Mouse (Mus musculus): ENCODE results near the gene Adgrg7.

Gene Adgrg7

DNA sequence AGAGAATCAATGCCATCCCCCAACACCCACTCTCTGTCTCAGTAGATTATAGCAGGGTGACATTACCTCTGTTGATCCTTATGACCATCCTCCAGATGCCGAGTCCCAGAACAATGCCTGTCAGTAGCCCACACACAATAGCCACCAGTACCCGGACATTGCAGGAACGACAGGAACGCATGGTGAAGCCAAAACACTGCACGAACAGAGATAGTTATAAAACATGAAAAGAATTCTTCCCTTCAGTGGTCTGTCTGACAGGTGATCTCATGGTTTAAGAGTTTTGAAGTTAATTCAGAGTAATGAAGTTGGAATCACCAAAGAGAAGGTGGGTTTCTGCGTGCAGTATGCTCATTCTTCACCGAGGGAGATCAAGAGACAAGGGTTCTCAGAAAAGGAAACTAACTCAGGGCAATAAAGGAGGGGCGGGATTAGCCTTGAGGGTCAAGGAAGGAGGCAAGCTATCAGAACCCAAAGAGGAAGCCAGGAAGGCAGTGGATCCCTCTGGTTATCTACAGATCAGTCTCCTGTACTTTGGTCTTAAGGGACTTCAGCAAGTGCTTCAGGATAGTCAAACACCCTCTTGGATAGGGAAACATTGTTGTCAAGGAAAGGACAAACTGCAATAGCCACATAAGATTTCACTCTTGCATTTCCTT, at the start of gene Adgrg7:
Adgrg7 (minus strand) TSS at position 375 of the 659 bp plus-strand sequence.
- no peak for DNase-seq (ENCODE audit: low spot score)

DNA sequence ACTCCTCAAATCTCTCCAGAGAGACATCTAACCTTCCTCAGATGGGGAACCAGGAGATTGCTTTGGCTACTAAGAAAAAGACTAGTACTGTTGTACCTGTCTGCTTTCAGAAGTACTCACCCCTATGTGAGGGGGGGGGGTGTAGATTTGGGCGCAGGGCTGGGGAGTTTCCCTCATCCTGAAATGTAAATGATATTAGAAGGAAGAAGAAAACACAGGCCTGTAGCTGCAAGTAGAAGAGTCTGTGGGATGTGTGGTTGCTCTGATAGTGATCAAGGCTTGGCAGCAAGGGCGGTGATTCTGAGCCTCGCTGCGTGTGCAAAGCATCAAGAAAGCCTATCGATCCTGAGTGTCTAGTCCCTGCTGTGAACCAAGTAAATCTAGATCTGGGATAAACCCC, 47.3 kb upstream of the Adgrg7 start:
- DNase-seq (ENCODE audit: low spot score), result no peak

DNA sequence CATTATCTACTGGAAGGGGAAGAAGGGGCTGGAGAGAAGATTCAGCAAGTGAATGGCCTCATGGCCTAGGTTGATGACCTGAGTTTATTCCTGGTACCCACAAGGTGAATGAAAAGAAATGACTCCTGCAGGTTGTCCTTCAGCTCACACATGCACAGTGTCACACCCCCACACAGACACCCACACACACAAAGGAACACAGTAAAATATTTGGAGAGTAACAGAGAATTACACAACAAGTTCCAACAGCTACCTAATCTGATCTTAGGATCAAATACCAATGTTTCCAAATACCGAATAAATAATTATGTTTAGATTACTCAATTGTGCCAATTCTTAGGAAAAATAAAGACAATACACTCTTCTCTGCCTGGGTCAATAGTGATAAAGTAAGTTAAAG, 37.7 kb upstream of the Adgrg7 start:
- DNase-seq (ENCODE audit: low spot score), result no peak

DNA sequence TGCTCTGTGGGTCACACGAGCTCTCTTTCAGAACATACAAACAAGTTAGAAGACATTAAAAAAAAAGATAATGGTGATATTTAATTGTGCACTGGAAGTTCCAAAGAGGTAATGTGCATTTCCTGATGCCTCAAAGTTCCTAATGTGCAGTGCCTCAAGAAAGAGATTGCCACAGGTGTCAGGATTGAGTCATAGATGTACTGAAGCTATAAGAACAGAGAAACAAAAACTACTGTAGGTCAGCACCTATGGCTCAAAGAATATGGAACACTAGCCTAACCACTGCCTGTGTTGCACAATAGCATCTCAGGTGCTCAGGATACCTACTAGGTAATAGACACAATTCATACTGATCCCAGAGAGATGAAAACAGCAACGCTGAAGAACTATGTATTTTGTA, 36.3 kb upstream of the Adgrg7 start:
- DNase-seq (ENCODE audit: low spot score), result no peak

DNA sequence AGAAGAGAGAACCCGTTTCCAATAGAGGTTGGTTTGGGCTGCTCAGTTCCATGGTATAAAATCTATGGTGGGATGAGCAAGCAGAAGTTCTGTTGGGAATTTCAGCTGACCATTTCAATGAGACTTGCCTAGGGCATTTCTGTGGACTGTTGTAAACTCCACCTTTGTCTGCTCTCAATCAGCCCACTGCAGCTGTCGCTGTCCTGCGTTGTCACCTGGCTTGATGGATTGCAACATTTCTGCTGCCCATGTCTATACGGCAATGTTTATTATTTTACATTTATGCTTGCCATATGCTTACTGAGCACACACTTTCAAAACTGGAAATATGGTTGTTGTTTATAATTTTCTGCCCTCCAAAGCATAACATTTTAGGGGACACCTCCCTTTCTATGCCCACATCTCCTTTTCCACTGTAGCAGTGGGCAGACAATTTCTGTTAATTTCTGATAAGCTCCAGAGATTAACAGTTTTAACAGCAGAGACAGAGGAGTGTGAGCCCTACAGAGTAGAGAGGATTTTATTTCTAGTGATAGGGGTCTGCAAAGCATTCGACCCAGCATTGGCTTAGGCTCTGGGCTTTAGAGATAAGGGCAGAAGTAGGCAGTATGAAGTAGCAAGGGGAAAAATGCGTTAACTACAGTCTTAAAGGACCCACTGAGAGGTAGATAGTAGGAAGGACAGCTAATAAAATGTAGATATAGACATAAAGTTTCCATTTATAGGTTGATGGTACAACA, 5.9 kb upstream of the Adgrg7 start:
- DNase-seq (ENCODE audit: low spot score), result peak; percentile 52

DNA sequence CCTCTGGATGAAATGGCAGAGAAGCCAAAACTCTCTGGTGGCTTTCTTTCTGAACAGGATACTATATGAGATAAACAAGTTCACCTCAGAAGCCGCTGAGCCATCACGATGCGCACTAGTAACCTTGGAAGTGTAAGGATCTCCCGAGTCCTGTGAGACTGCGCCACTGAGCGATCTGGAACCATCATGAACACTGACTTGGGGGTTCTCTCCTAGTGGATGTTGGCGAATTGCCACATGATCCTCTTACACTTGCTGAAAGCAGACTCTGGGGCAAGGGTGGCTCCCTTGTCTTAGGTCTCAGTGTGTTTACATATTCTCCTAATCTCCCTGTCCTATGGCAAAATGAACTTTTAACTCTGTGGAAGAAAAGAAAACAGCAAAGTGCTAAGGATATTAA, 5.3 kb upstream of the Adgrg7 start:
- DNase-seq (ENCODE audit: low spot score), result peak; percentile 28

DNA sequence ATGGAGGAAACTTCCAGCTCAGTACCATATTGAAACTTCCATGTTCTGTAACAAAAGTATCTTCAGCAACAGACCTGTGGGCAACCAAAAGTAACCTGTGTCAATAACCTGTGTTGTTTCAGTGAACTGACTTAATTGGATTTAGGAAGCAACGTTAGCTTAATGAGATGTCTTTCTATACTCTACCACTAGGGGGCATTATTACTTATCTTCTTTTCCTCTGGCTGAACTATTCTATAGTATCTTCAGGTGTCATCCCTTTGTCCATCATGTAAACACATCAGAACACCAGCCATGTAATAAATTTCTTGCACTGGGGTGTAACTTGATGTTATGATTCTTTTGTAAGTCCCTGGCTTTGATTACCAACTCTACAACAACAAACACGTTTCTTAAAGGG, 4.8 kb upstream of the Adgrg7 start:
- DNase-seq (ENCODE audit: low spot score), result peak; percentile 72

DNA sequence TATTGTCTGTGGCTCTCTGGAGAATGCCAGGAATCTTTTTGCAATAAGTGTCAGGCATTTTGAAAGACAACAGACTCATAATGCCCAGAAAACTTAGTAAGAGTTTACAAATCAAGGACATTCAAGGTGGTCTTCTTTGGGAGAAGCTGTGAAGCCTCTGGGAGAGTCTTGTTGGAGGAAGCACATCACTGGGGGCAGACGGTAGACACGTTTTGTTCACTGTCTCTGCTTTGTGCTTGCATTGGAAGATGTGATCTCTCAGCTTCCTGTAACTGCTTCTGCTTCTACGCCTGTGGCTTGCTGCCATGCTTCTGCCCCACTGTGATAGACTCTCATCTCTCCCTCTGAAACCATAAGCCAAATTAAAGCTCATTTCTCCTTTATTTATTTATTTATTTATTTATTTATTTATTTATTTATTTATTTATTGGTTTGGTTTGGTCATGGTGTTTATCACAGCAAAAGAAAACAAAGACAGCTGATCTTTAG, 3.9 kb upstream of the Adgrg7 start:
- no peak for DNase-seq (ENCODE audit: low spot score)

DNA sequence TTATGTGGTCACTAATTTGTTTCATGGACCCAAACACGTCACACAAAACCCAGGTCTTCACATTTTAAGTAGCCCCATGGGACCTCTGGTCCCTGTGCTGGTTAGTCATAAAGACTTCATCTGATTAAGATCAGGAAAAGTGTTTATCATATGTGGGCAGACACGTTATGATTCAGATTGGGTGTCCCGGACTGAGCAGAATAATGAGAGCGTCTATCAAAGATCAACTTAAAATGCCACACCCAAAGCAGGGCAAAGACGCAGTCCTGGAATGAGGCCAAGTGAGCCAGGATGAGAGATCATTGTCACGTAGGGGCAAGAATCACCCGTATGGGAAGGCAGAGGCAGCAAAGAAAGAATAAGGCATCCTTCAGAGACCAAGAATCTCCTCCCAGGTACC, 3.2 kb upstream of the Adgrg7 start:
- peak; percentile 26 for DNase-seq (ENCODE audit: low spot score)

DNA sequence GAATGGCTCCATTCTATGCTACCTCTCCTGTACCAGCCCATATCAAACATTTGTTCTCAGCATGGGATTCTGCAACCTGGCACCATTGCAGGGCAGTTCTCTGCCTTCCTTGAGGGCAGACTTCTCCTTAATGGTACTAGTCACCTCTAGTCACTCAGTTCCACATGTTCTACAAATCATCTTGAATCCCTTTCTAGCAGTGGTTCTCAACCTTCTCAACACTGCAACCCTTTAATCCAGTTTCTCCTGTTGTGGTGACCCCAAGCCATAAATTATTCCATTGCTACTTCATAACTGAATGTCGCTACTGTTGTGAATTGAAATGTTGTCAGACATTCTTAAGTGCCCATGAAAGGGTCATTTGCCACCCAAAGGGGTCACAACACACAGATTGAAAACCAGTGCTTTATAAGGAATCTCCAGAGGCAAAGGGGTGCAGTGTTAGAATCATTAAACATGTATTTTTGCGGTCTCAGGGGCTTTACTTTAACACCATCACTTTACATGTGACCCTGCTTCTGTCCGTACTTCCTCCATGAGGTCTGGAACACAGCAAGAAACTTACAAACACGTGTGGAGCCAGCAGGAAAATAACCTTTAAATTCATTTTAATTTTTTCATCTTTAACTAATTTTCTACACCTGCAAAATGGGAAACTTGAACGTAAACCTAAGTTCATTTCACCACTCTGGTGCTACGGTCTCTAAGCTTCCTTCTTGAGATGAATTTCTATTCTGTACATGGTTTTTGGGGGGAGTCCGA, 1.1 kb downstream of the Adgrg7 start:
- DNase-seq (ENCODE audit: low spot score), result no peak

DNA sequence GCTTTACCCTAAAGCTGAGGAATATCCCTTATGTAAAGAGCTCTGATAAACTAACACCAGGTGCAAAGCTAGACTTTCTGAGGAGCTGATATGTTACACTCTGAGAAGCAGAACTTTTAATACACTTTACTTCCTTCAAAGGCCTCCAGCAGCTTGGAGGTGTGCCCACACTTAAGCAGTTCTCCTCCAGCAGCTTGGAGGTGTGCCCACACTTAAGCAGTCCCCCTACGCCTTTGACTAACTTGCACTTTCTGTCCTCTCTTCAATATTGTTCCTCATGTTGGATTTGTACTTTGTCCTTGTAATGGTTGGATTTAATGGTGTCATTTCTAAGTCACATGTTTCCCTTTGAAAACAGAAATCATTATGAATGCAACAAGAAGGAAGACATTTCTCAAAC, 1.9 kb downstream of the Adgrg7 start:
- no peak for DNase-seq (ENCODE audit: low spot score)

DNA sequence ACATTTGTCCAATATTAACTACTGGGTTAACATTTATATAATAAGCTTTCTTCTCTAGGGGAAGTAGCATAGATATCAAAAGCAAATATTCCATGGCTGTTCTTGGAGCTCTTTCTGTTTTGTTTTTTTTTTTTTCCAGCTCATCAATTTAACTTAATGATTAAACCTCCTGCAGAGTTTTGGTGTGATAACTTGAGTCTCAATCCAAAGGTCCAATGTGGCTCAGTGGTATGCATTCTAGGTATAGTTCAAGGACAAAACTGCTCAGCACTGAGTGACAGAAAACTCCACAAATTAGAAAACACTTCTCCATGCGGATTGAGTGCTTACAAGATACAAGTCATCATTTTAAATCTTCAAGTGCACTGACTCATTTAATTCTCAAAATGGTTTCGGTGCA, 9.7 kb downstream of the Adgrg7 start:
- DNase-seq (ENCODE audit: low spot score), result no peak

DNA sequence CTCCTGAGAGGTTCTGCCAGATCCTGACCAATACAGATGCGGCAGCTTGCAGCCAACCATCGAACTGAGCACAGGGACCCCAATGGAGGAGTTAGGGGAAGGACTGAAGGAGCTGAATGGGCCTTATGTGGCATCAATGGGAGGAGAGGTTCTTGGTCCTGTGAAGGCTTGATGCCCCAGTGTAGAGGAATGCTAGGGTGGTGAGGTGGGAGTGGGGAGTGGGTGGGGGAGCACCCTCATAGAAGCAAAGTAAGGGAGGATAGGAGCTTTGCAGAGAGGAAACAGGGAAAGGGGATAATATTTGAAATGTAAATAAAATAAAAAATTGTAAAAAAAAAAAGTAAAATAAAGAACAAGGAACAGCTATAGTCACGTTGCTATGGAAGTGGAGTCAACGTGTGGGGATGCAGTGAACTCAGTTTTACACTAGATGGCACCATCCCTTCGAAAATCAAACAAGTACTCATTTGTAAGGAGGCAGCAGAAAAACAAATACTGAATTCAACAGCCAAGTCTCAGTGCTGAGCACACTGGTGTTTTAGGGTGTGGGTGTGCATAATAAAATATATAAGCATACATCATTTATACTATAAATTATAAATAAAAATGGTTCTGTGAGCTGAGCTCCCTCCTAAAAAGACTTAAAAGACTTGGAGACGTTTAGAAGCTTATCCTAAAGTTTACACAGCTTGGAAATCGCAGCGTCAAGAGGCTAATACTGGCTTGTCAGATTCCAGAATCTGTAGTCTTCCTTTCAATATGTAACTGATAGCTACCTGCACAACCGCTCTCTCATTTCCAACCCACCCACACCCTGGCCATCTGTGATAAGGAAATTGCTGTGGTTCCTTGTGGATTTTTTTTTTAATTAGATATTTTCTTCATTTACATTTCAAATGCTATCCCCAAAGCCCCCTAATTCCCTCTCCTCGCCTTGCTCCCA, 24.2 kb downstream of the Adgrg7 start:
- DNase-seq (ENCODE audit: low spot score), result peak; percentile 51

DNA sequence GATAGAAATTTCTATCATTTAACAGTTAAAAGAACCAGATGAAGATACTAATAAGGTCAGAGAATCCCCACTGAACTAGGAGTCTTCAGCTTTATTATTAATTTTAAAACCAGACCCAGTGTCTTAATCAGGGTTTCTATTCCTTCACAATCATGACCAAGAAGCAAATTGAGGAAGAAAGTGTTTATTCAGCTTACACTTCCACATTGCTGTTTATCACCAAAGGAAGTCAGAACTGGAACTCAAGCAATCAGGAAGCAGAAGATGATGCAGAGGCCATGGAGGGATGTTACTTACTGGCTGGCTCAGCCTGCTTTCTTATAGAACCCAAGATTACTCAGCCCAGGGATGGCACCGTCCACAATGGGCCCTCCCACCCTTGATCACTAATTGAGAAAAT, 66.6 kb downstream of the Adgrg7 start:
- no peak for DNase-seq (ENCODE audit: low spot score)

DNA sequence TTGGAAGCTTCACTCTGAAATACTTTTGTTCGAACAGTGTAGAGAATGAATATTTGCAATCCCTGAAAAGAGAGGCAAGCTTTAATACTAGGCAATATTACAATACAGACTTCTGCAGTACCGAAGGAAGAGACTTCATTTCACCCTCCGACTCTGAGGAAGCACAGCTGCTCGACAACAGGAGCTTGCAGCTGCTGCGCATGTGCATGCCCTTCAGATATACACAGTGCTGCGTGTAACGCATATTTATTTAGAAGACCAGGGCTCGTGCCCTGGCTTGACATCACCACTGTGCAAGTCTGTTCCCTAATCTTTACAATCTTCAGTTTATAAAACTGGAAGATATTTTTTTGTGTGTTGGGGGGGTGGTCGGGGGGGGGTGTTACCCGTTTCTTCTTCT, 70.7 kb downstream of the Adgrg7 start:
- DNase-seq (ENCODE audit: low spot score), result no peak

DNA sequence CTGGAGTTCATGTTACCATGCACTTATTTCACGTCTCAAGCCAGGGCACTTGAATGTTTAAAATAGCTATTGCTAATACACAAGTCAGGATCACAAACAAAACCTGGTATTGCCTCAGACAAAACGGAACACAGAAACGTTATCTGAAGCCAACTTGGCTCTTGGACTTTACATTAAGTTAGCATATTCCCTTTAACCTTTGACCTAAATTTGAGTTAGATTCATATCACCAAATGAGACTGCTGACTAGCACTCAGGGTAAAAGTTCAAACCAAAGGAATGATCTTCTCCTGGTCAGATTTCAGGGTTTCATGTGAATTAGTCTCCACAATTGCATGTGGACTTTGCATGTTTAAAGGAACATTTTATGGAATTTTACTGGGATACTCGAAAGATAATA, 73.3 kb downstream of the Adgrg7 start:
- DNase-seq (ENCODE audit: low spot score), result no peak

DNA sequence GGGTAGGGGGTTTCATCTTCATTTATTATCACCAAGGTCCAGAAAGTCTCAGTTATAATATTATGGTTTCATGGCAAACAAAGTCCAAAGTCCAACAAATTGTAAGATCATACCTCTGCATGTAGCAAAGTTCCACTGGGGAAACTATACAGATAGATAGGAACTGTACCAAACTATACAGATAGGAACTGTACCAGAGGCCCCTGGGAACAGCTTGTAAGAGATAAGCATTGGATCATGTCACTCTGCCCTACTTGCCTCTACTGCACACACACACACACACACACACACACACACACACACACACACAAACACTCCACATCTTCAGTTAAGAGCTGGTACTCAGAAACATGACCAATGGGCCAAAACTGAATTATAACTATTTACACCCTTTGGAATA, 76.6 kb downstream of the Adgrg7 start:
- peak; percentile 64 for DNase-seq (ENCODE audit: low spot score)

DNA sequence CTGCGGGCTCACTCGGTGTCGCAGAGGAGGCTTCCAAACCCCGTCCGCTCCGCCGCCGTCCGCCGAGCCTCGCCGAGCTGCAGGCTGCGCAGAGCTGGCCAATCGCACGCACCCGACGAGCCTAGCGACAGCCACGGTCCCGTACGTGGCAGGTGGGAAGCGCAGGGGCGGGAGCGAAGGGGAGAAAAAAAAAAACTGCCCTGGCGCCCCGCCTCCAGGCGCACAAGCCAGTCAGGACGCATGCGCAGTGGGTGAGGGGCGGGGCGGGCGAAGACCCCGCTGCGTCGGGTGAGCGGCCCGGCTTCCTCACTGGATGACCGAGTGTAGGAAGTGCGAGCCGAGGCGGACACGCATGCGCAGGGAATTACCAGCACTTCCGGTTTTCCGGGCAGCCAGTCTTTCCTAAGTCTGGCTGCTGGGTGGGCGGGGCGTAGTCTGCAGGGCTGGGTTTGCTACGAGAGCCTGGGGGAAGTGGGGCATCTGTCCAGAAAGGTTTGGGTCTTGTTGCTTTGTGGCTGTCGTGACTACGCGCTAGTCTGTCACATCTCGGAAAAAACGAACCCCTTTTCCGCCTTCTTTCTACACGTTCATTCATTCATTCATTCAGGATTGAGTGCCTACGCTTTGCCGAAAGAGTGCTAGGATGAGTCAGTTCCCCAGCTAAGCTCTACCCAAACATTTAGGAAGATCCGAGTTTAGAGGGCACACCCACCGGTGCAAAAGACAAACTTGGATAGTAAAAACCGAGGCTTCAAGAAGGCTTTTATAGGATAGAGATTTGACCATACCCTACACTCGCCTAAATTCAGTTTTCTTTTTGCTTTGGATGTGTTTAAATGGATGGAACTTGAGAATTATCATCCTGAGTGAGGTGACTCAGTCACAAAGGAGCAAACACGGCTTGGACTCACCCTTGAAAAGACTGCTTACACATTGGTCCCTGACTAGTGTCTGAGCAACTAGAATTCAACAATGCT, 78.1 kb downstream of the Adgrg7 start, which contains the start of gene Tfg:
Tfg (minus strand) TSS at position 227 of the 977 bp plus-strand sequence.
- DNase-seq (ENCODE audit: low spot score), result peak; percentile 99

DNA sequence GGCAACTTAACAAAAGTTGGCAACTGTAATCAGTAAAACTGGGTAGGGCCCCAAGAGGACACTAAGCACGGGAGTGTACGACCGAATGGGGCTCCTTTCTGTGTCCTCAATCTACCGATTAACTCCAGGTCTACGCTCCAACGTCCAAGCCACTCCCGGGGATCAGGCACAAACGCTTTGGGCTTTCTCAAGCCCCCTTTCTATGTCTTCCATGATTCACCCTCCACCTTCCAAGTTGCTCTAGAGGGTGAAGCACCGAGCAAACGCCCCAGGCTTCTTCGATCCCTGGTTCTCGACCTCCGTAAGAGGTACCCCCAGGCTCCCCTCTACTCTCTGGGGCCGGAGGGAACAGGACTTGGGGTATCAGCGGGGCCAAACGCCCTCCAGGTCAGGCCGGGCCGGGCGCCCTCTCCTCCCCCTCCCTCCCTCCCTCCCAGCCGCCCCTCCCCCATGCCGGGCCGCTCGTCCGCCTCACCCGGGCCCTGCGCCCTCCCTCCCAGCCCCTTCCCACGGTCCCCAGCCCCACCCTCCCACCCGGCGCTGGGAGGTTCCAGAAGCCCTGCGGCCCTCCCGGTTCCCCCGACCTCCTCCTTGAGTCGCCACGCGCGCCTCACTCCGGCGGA, 79.0 kb downstream of the Adgrg7 start:
- peak; percentile 57 for DNase-seq (ENCODE audit: low spot score)

DNA sequence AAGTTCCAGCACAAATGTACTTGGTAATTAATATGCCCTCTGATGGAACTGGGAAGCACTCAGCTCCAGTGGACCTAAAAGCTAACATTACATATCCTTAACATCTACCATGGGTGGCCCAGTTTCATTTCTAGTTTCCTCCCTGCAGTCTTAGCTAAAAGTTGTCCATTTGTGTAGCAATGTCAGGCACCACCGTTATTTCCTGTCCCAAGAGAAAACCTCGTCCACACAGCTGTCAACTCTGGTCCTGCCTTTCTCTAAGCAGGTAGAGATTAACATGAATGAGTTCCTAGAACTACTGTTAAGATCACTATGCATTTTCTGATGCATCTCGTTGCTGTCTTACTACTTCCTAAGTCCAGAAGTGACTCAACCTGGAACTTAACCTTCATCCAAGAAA, 80.0 kb downstream of the Adgrg7 start:
- DNase-seq (ENCODE audit: low spot score), result no peak

Measured in c-Kit-positive CD71-positive TER-119-positive erythroid progenitor cells, embryonic 14.5 days (primary cell).